Mouse (Mus musculus): ENCODE measurements around the gene Ilf3. TPM values are rescaled to one million over a fixed set of nuclear protein-coding genes. Genes with fewer than 3 reads are reported as not detected.

Gene Ilf3
- 17.3 and 20.4 TPM in 2 replicates for polyA plus RNA-seq (2012; rRNA removed; ENCODE audit: low replicate concordance)

GRCm38 (mm10) chr9:21367357-21368111 is at the start of gene Ilf3:
Gene Ilf3 (plus strand): TSS chr9:21367871.

GRCm38 (mm10) chr9:21320619-21321512 is 46.8 kb upstream of the Ilf3 start, which contains the start of gene Slc44a2:
Gene Slc44a2 (plus strand): TSS chr9:21320698.

GRCm38 (mm10) chr9:21411669-21412550 is 44.2 kb downstream of the Ilf3 start, which contains the start of gene Qtrt1:
Gene Qtrt1 (plus strand): TSS chr9:21411837.

GRCm38 (mm10) chr9:21424631-21425555 is 57.2 kb downstream of the Ilf3 start, which contains the start of gene Dnm2:
Gene Dnm2 (plus strand): TSS chr9:21424908.

Other genes starting within 250 kb of the Ilf3 start
- gene Tyk2, start 236.6 kb upstream of the Ilf3 start, polyA plus RNA-seq (2012; rRNA removed; ENCODE audit: low replicate concordance): 21.7 and 25.1 TPM in 2 replicates
- gene Cdc37, start 217.9 kb upstream of the Ilf3 start, polyA plus RNA-seq (2012; rRNA removed; ENCODE audit: low replicate concordance): 16.3 and 27.9 TPM in 2 replicates
- gene Pde4a, start 202.2 kb upstream of the Ilf3 start, polyA plus RNA-seq (2012; rRNA removed; ENCODE audit: low replicate concordance): 2.9 and 4.7 TPM in 2 replicates
- gene Keap1, start 128.5 kb upstream of the Ilf3 start, polyA plus RNA-seq (2012; rRNA removed; ENCODE audit: low replicate concordance): 68.3 and 85.9 TPM in 2 replicates
- gene S1pr5, start 119.4 kb upstream of the Ilf3 start, polyA plus RNA-seq (2012; rRNA removed; ENCODE audit: low replicate concordance): 0.13 and 0.16 TPM in 2 replicates
- 75.4 and 213 TPM in 2 replicates for gene Atg4d, start 102.6 kb upstream of the Ilf3 start, polyA plus RNA-seq (2012; rRNA removed; ENCODE audit: low replicate concordance)
- gene Kri1, start 79.9 kb upstream of the Ilf3 start, polyA plus RNA-seq (2012; rRNA removed; ENCODE audit: low replicate concordance): 8.6 and 13.3 TPM in 2 replicates
- gene Cdkn2d, start 76.5 kb upstream of the Ilf3 start, polyA plus RNA-seq (2012; rRNA removed; ENCODE audit: low replicate concordance): 15.2 and 22.1 TPM in 2 replicates
- gene Ap1m2, start 55.5 kb upstream of the Ilf3 start, polyA plus RNA-seq (2012; rRNA removed; ENCODE audit: low replicate concordance): 55.7 and 57.9 TPM in 2 replicates
- gene Slc44a2, start 47.2 kb upstream of the Ilf3 start, polyA plus RNA-seq (2012; rRNA removed; ENCODE audit: low replicate concordance): 9.2 and 13.8 TPM in 2 replicates
- gene Qtrt1, start 44.0 kb downstream of the Ilf3 start, polyA plus RNA-seq (2012; rRNA removed; ENCODE audit: low replicate concordance): 24.0 and 24.6 TPM in 2 replicates
- 332 and 457 TPM in 2 replicates for gene Dnm2, start 57.0 kb downstream of the Ilf3 start, polyA plus RNA-seq (2012; rRNA removed; ENCODE audit: low replicate concordance)
- 10.1 and 10.3 TPM in 2 replicates for gene Tmed1, start 142.4 kb downstream of the Ilf3 start, polyA plus RNA-seq (2012; rRNA removed; ENCODE audit: low replicate concordance)
- gene AB124611, start 158.3 kb downstream of the Ilf3 start, polyA plus RNA-seq (2012; rRNA removed; ENCODE audit: low replicate concordance): 0.84 and 1.1 TPM in 2 replicates
- gene Carm1, start 179.0 kb downstream of the Ilf3 start, polyA plus RNA-seq (2012; rRNA removed; ENCODE audit: low replicate concordance): 41.2 and 56.6 TPM in 2 replicates
- 14.3 and 15.6 TPM in 2 replicates for gene Timm29, start 224.9 kb downstream of the Ilf3 start, polyA plus RNA-seq (2012; rRNA removed; ENCODE audit: low replicate concordance)
- 37.1 and 41.0 TPM in 2 replicates for gene Yipf2, start 225.0 kb downstream of the Ilf3 start, polyA plus RNA-seq (2012; rRNA removed; ENCODE audit: low replicate concordance)
- 17.2 and 28.1 TPM in 2 replicates for gene Smarca4, start 248.3 kb downstream of the Ilf3 start, polyA plus RNA-seq (2012; rRNA removed; ENCODE audit: low replicate concordance)

Measured in duodenum, adult 2 months (tissue).